Mouse (Mus musculus): Measurements from ENCODE around the gene Cilp.

DNA sequence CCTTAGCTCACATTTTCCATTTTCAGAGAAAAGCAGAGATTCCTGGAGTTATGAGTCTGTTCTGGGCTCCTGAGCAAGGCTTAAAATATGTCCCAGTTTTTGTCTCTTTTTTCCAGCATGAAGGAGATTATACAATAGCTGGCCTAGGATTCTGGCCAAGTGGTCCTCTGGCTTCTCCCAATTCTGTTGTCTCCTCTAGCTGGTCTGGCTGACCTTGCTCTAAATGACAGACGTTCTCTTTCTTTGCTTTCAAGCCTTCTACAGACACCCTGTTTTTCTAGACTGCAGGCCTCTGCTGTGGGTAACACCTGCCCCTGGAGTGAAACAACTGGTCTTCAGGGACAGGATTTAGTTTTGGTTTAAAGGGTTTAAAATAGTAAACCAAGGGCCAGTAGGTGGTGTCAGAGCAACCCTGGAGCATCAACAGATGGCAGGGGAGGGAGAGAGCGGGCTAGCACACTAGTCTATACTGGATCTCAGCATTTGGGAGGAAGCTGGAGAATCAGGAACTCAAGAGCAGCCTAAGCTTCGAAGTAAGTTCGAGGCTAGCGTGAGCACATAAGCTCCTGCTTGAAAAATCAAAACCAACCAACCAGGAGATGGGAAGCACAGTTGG, 16.7 kb downstream of the Cilp start:
- no peak for TF ChIP-seq CTCF (IDR thresholded peaks at IDR 0.05; ENCODE audit: control insufficient read depth, insufficient read depth, low read length)
- TF ChIP-seq POLR2A (IDR thresholded peaks at IDR 0.05; ENCODE audit: borderline replicate concordance, control insufficient read depth, low read depth, low read length) = no peak
